Mouse (Mus musculus): ENCODE results near the gene Rab3ip.

Gene Rab3ip

GRCm38 (mm10) chr10:116950009-116950769 lies at the start of gene Rab3ip:
TSS of gene Rab3ip (minus strand) at chr10:116950769.
- peak; percentile 97 for DNase-seq

GRCm38 (mm10) chr10:116998716-116999455 lies 48.3 kb upstream of the Rab3ip start:
- DNase-seq = no peak

GRCm38 (mm10) chr10:116996236-116996600 lies 45.6 kb upstream of the Rab3ip start:
- DNase-seq = no peak

GRCm38 (mm10) chr10:116995584-116996235 lies 45.1 kb upstream of the Rab3ip start:
- DNase-seq = no peak

- DNase-seq = no peak
Measured at GRCm38 (mm10) chr10:116995162-116995561, 44.6 kb upstream of the Rab3ip start.

GRCm38 (mm10) chr10:116993971-116994370 lies 43.4 kb upstream of the Rab3ip start:
- no peak for DNase-seq

GRCm38 (mm10) chr10:116986264-116987082 lies 35.9 kb upstream of the Rab3ip start, which contains the start of gene Best3:
TSS of gene Best3 (plus strand) at chr10:116986314.
- no peak for DNase-seq

- no peak for DNase-seq
Measured at GRCm38 (mm10) chr10:116984836-116985235, 34.3 kb upstream of the Rab3ip start.

- no peak for DNase-seq
Measured at GRCm38 (mm10) chr10:116982526-116982925, 32.0 kb upstream of the Rab3ip start.

GRCm38 (mm10) chr10:116980888-116981287 lies 30.3 kb upstream of the Rab3ip start:
- peak; percentile 29 to 64 for DNase-seq

- DNase-seq = no peak
Measured at GRCm38 (mm10) chr10:116980273-116980672, 29.7 kb upstream of the Rab3ip start.

- DNase-seq = peak; percentile 83 to 90
Measured at GRCm38 (mm10) chr10:116978841-116979240, 28.3 kb upstream of the Rab3ip start.

- no peak for DNase-seq
Measured at GRCm38 (mm10) chr10:116977858-116978257, 27.3 kb upstream of the Rab3ip start.

- no peak for DNase-seq
Measured at GRCm38 (mm10) chr10:116977455-116977854, 26.9 kb upstream of the Rab3ip start.

- DNase-seq = no peak
Measured at GRCm38 (mm10) chr10:116972509-116972908, 21.9 kb upstream of the Rab3ip start, which contains the start of gene Gm10271. TSS of gene Gm10271 (minus strand) at chr10:116972609.

GRCm38 (mm10) chr10:116968741-116969140 lies 18.2 kb upstream of the Rab3ip start:
- peak; percentile 55 to 62 for DNase-seq

GRCm38 (mm10) chr10:116966065-116966464 lies 15.5 kb upstream of the Rab3ip start:
- no peak for DNase-seq

- no peak for DNase-seq
Measured at GRCm38 (mm10) chr10:116965297-116965696, 14.7 kb upstream of the Rab3ip start.

- DNase-seq = no peak
Measured at GRCm38 (mm10) chr10:116964571-116964970, 14.0 kb upstream of the Rab3ip start.

GRCm38 (mm10) chr10:116964084-116964483 lies 13.5 kb upstream of the Rab3ip start:
- DNase-seq = no peak

GRCm38 (mm10) chr10:116962803-116963202 lies 12.2 kb upstream of the Rab3ip start:
- DNase-seq = peak in 1 of 2 experiments; percentile 18

GRCm38 (mm10) chr10:116962152-116962551 lies 11.6 kb upstream of the Rab3ip start:
- no peak for DNase-seq
